Mouse (Mus musculus): ENCODE data around the gene Cep83. TPM values are rescaled to one million over a fixed set of nuclear protein-coding genes. Genes with fewer than 3 reads are reported as not detected.

Gene Cep83
- polyA plus RNA-seq (2012; rRNA removed) = 16.4 and 27.6 TPM in 2 replicates
- polyA plus RNA-seq (2014; fragmentation: Nextera tagmentation; extraction: Ambion mirVana) = 21.4 and 23.4 TPM in 2 replicates

DNA sequence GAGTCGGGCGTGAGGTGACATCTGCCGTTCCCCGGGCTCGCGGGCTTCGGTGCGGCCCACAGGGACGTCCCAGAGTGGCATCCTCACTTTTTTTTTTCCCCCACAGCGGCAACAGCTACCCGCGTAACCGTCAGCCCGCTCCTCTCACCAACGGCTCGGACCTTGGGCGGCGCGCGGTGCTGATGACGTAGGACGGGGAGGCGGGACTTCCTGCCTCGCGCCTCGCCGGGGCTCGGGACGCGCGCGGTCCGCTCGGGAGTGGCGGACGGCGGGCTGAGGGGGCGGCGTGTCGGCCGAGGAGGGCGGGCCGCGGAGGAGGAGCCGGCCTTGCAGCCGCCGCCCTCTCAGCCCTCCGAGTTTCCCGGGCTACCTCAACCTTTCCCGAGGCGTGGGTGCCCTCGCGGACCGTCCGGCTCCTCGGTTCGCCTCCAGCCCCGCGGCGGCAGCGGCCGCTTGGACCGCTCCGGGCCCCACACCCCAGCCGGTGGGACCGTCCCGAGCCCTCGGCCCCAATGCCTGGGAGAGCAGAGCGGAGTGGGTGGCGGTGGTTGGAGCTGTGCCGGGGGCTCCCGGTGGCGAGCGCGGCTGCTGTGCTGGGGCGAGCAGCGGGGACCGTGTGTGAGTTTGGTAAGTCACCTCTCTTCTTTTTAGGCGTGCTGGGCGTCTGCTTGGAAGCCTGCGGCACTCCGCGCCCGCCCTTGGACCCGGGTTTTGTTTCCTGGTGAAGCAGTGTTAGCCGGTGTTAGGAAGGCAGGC lies at the start of gene Cep83:
TSS of gene Cep83 (plus strand) at position 235 of the 756 bp plus-strand sequence.
- Histone ChIP-seq H3K9ac (ENCODE audit: low read depth, low read length, severe bottlenecking) (peak within 1 kb of the TSS; percentile 97), H3K4me1 (ENCODE audit: control insufficient read depth, insufficient read depth, low read length) (peaks cover 3% of the 10 kb centered on the region), H3K27ac (replicated peaks; ENCODE audit: low read depth, low read length) (peak within 1 kb of the TSS; percentile 92), H3K36me3 (ENCODE audit: control insufficient read depth, insufficient read depth, low read length) (no peaks in the 10 kb centered on the region), H3K27me3 (ENCODE audit: control insufficient read depth, insufficient read depth, low read length) (no peaks in the 10 kb centered on the region), H3K4me2 (replicated peaks; ENCODE audit: low read depth, low read length, severe bottlenecking) (peak within 1 kb of the TSS; percentile 77), H3K9me3 (ENCODE audit: control insufficient read depth, low read length) (no peaks in the 10 kb centered on the region), H3K4me3 (replicated peaks; ENCODE audit: low read length) (peak within 1 kb of the TSS; percentile 91)
- peak; percentile 97 for ATAC-seq (ENCODE audit: low FRiP score, low read depth)
- TF ChIP-seq POLR2A (IDR thresholded peaks at IDR 0.05; ENCODE audit: borderline replicate concordance, extremely low read depth, insufficient read depth, insufficient read length) = 0 out of 2 replicates have a peak, but pooled peaks have one; percentile 57
- under 1% methylated on average over 79 of the region's 86 CpGs for WGBS
- DNase-seq (ENCODE audit: low spot score) = peak; percentile 90

DNA sequence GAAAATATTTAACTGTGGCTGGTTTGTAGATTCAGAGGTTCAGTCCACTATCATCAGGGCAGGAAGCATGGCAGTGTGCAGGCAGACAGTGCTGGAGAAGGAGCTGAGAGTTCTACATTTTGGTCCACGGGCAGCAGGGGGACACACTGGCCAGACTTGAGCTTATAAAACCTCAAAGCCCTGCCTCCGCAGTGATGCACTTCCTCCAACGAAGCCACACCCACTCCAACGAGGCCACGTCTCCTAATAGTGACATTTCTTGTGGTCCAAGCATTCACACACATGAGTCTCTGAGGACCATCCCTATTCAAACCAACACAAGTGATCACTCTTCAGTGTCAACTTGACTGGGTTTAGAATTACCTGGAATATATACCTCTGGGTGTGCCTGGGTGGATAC lies 49.2 kb upstream of the Cep83 start:
- Histone ChIP-seq H3K4me3 (replicated peaks; ENCODE audit: low read length) (no peak overlapping the region), H3K4me1 (ENCODE audit: control insufficient read depth, insufficient read depth, low read length) (no peaks in the 10 kb centered on the region), H3K27ac (replicated peaks; ENCODE audit: low read depth, low read length) (no peak overlapping the region), H3K9ac (ENCODE audit: low read depth, low read length, severe bottlenecking) (no peak overlapping the region), H3K4me2 (replicated peaks; ENCODE audit: low read depth, low read length, severe bottlenecking) (no peak overlapping the region), H3K9me3 (ENCODE audit: control insufficient read depth, low read length) (no peaks in the 10 kb centered on the region), H3K36me3 (ENCODE audit: control insufficient read depth, insufficient read depth, low read length) (no peaks in the 10 kb centered on the region), H3K27me3 (ENCODE audit: control insufficient read depth, insufficient read depth, low read length) (no peaks in the 10 kb centered on the region)
- ATAC-seq (ENCODE audit: low FRiP score, low read depth) (no peak), DNase-seq (ENCODE audit: low spot score) (no peak)
- WGBS = 81% methylated on average over 5 of the region's 5 CpGs
- TF ChIP-seq POLR2A (IDR thresholded peaks at IDR 0.05; ENCODE audit: borderline replicate concordance, extremely low read depth, insufficient read depth, insufficient read length) = no peak

DNA sequence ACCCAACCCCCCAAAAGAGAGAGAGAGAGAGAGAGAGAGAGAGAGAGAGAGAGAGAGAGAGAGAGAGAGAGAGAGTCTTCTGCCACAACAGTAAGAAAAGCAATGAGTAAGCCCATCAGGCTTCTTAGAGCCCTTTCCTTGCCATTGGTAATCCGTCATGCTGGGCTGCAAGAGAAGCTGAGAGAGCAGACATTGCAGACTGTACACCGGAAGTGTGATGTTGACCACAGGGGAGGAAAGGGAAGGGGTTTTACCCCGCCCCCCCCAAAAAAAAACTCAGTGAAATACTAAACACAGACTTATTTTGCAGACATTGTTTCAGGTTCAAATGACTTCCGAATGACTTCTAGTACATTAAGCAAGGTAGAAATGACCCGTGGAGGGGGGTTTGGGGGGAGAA lies 48.4 kb upstream of the Cep83 start:
- ATAC-seq (ENCODE audit: low FRiP score, low read depth) (no peak), DNase-seq (ENCODE audit: low spot score) (no peak)
- H3K9me3 ChIP-seq (ENCODE audit: control insufficient read depth, low read length) = no peaks in the 10 kb centered on the region
- H3K9ac ChIP-seq (ENCODE audit: low read depth, low read length, severe bottlenecking) = no peak overlapping the region
- no peak overlapping the region for H3K27ac ChIP-seq (replicated peaks; ENCODE audit: low read depth, low read length)
- H3K4me2 ChIP-seq (replicated peaks; ENCODE audit: low read depth, low read length, severe bottlenecking) = no peak overlapping the region
- H3K4me1 ChIP-seq (ENCODE audit: control insufficient read depth, insufficient read depth, low read length) = no peaks in the 10 kb centered on the region
- H3K4me3 ChIP-seq (replicated peaks; ENCODE audit: low read length) = no peak overlapping the region
- WGBS = 63% methylated on average over 5 of the region's 5 CpGs
- TF ChIP-seq POLR2A (IDR thresholded peaks at IDR 0.05; ENCODE audit: borderline replicate concordance, extremely low read depth, insufficient read depth, insufficient read length) = no peak
- no peaks in the 10 kb centered on the region for H3K36me3 ChIP-seq (ENCODE audit: control insufficient read depth, insufficient read depth, low read length)
- H3K27me3 ChIP-seq (ENCODE audit: control insufficient read depth, insufficient read depth, low read length) = no peaks in the 10 kb centered on the region

GRCm38 (mm10) chr10:94664036-94664435 lies 24.4 kb upstream of the Cep83 start:
- DNase-seq (ENCODE audit: low spot score) = no peak
- TF ChIP-seq POLR2A (IDR thresholded peaks at IDR 0.05; ENCODE audit: borderline replicate concordance, extremely low read depth, insufficient read depth, insufficient read length) = no peak

GRCm38 (mm10) chr10:94664455-94664854 lies 24.0 kb upstream of the Cep83 start:
- no peaks in the 10 kb centered on the region for H3K9me3 ChIP-seq (ENCODE audit: control insufficient read depth, low read length)
- ATAC-seq (ENCODE audit: low FRiP score, low read depth) (no peak), DNase-seq (ENCODE audit: low spot score) (no peak)
- WGBS = 91% methylated on average over 7 of the region's 7 CpGs
- H3K27me3 ChIP-seq (ENCODE audit: control insufficient read depth, insufficient read depth, low read length) = no peaks in the 10 kb centered on the region
- H3K9ac ChIP-seq (ENCODE audit: low read depth, low read length, severe bottlenecking) = no peak overlapping the region
- H3K4me2 ChIP-seq (replicated peaks; ENCODE audit: low read depth, low read length, severe bottlenecking) = no peak overlapping the region
- H3K4me1 ChIP-seq (ENCODE audit: control insufficient read depth, insufficient read depth, low read length) = no peaks in the 10 kb centered on the region
- no peak overlapping the region for H3K27ac ChIP-seq (replicated peaks; ENCODE audit: low read depth, low read length)
- no peak overlapping the region for H3K4me3 ChIP-seq (replicated peaks; ENCODE audit: low read length)
- TF ChIP-seq POLR2A (IDR thresholded peaks at IDR 0.05; ENCODE audit: borderline replicate concordance, extremely low read depth, insufficient read depth, insufficient read length) = no peak
- H3K36me3 ChIP-seq (ENCODE audit: control insufficient read depth, insufficient read depth, low read length) = no peaks in the 10 kb centered on the region

More at GRCm38 (mm10) chr10:94664036-94664435, 24.4 kb upstream of the Cep83 start:
- no peaks in the 10 kb centered on the region for H3K4me1 ChIP-seq (ENCODE audit: control insufficient read depth, insufficient read depth, low read length)
- H3K9me3 ChIP-seq (ENCODE audit: control insufficient read depth, low read length) = no peaks in the 10 kb centered on the region
- H3K27me3 ChIP-seq (ENCODE audit: control insufficient read depth, insufficient read depth, low read length) = no peaks in the 10 kb centered on the region
- ATAC-seq (ENCODE audit: low FRiP score, low read depth) = no peak
- H3K9ac ChIP-seq (ENCODE audit: low read depth, low read length, severe bottlenecking) = no peak overlapping the region
- no peaks in the 10 kb centered on the region for H3K36me3 ChIP-seq (ENCODE audit: control insufficient read depth, insufficient read depth, low read length)
- H3K4me2 ChIP-seq (replicated peaks; ENCODE audit: low read depth, low read length, severe bottlenecking) = no peak overlapping the region
- 83% methylated on average over 3 of the region's 3 CpGs for WGBS
- H3K27ac ChIP-seq (replicated peaks; ENCODE audit: low read depth, low read length) = no peak overlapping the region
- H3K4me3 ChIP-seq (replicated peaks; ENCODE audit: low read length) = no peak overlapping the region

All from limb, embryonic 14.5 days (tissue).